Mouse (Mus musculus) CH12.LX (cell line): ENCODE measurements around the gene Slc7a11.

Experiments
- CTCF ChIP-seq, 2 experiments: IDR thresholded peaks in 1 of 2; conservative IDR thresholded peaks in 1 of 2; 2 replicates each; pipeline ENCODE4 v1.5.1; 2011 to 2012; ENCODE audit warnings: low read depth in 2 of 2, low read length in 2 of 2, improper control_type of control experiment in 1 of 2, inconsistent platforms in 1 of 2, mild to moderate bottlenecking in 1 of 2, moderate library complexity in 1 of 2
- MAZ ChIP-seq: IDR thresholded peaks from 2 replicates; pipeline ENCODE4 v1.6.1; 2012; ENCODE audit warnings: low read depth, mild to moderate bottlenecking, inconsistent platforms, low read length, improper control_type of control experiment, moderate library complexity
- MEF2A ChIP-seq: IDR thresholded peaks from 2 replicates; pipeline ENCODE4 v1.6.1; 2014; ENCODE audit warnings: low read depth, mild to moderate bottlenecking, inconsistent platforms, low read length, improper control_type of control experiment, borderline replicate concordance
- POLR2A ChIP-seq: IDR thresholded peaks from 2 replicates; pipeline ENCODE4 v1.6.1; 2011; ENCODE audit warnings: low read depth, mild to moderate bottlenecking, improper control_type of control experiment, low read length
- TCF12 ChIP-seq: IDR thresholded peaks from 2 replicates; pipeline ENCODE4 v1.6.1; 2014; ENCODE audit warnings: low read depth, mild to moderate bottlenecking, inconsistent platforms, low read length, improper control_type of control experiment
- ZC3H11A ChIP-seq: IDR thresholded peaks from 2 replicates; pipeline ENCODE4 v1.6.1; 2012; ENCODE audit warnings: low read depth, mild to moderate bottlenecking, inconsistent platforms, low read length, improper control_type of control experiment

DNA sequence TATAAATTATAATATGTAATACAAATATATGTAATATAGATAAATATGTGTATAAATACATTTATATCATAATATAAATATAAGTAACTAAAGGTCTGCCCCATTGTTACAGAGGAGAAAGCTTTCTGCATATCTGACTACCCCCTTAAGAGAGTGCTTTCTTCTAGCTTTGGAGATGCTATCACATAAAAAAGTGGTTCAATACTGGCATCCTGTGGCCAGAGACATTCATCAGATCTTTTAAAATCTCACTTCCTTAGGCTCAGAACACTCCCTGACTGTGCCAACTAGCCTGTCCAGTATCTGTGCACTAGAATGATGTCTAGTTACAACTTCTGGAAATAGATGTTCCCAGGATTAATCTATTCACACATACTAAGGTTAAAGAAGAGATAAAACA, 67.9 kb downstream of the Slc7a11 start:
- no peak for TF ChIP-seq CTCF (conservative IDR thresholded peaks at IDR 0.05 in 1 of 2, IDR thresholded peaks at IDR 0.05 in 1 of 2; ENCODE audit: low read depth in 2 of 2, low read length in 2 of 2)
- no peak for TF ChIP-seq TCF12
- no peak for TF ChIP-seq MEF2A
- no peak for TF ChIP-seq POLR2A
- no peak for TF ChIP-seq ZC3H11A
- no peak for TF ChIP-seq MAZ
